18 mouse cellular contexts compared by ENCODE assay signal in genomic region chr19:6877965-6878364, GRCm38 (mm10).
"Had no signal": no experiment of that assay in that cellular context is flagged by ENCODE, and none has a peak within 500 bp of the region (broad histone marks: within the 10 kb centered on the region; RNA-seq: fewer than 3 reads in every experiment).

No protein-coding gene starts in this region.

- H3K9ac ChIP-seq: liver, embryonic 12.5 days; liver, embryonic 14.5 days; lung, embryonic 14.5 days; midbrain, embryonic 13.5 days; midbrain, embryonic 15.5 days; neural tube, embryonic 13.5 days; neural tube, embryonic 15.5 days had no signal

- H3K9me3 ChIP-seq: liver, embryonic 12.5 days; neural tube, embryonic 15.5 days had no signal

- H3K27ac ChIP-seq: liver, embryonic 12.5 days; liver, embryonic 14.5 days; midbrain, embryonic 10.5 days; midbrain, embryonic 13.5 days; midbrain, embryonic 15.5 days; neural tube, embryonic 13.5 days; neural tube, embryonic 15.5 days had no signal

- H3K27me3 ChIP-seq: liver, embryonic 12.5 days; midbrain, embryonic 13.5 days; midbrain, embryonic 15.5 days; neural tube, embryonic 13.5 days; neural tube, embryonic 15.5 days had no signal

- ATAC-seq: liver, embryonic 12.5 days; midbrain, embryonic 13.5 days; midbrain, embryonic 15.5 days had no signal

- H3K4me3 ChIP-seq: liver, embryonic 12.5 days; midbrain, embryonic 10.5 days; midbrain, embryonic 13.5 days; midbrain, embryonic 15.5 days; neural tube, embryonic 13.5 days; neural tube, embryonic 15.5 days had no signal

- H3K4me2 ChIP-seq: liver, embryonic 12.5 days; lung, embryonic 14.5 days; midbrain, embryonic 13.5 days; midbrain, embryonic 15.5 days; neural tube, embryonic 13.5 days; neural tube, embryonic 15.5 days had no signal

- H3K4me1 ChIP-seq: liver, embryonic 12.5 days; midbrain, embryonic 10.5 days; midbrain, embryonic 13.5 days; midbrain, embryonic 15.5 days; neural tube, embryonic 13.5 days; neural tube, embryonic 15.5 days had no signal

- H3K36me3 ChIP-seq: liver, embryonic 12.5 days; midbrain, embryonic 10.5 days; midbrain, embryonic 13.5 days; midbrain, embryonic 15.5 days; neural tube, embryonic 13.5 days; neural tube, embryonic 15.5 days had no signal

- DNase-seq: lung, adult 18-20 months; lung, embryonic 14.5 days; lung, postnatal 10 days; lung, postnatal 4 days; retina, postnatal 1 day; right cerebral cortex, adult 18-20 months; right cerebral cortex, postnatal 25 days; spleen, adult 18-20 months; thymus, adult 18-20 months; thymus, postnatal 14 days; thymus, postnatal 36 days had no signal
